Mouse (Mus musculus): ENCODE data around the gene Lzts2. TPM values are rescaled to one million over a fixed set of nuclear protein-coding genes. Genes with fewer than 3 reads are reported as not detected.
"Not testable (repeated sequence)": the region's sequence is repeated elsewhere in the genome, so short reads cannot be mapped to it uniquely, and the experiment has no call there.

Gene Lzts2
- total RNA-seq, 2 experiments from 2014 or later = 19.3 to 20.1 TPM

DNA sequence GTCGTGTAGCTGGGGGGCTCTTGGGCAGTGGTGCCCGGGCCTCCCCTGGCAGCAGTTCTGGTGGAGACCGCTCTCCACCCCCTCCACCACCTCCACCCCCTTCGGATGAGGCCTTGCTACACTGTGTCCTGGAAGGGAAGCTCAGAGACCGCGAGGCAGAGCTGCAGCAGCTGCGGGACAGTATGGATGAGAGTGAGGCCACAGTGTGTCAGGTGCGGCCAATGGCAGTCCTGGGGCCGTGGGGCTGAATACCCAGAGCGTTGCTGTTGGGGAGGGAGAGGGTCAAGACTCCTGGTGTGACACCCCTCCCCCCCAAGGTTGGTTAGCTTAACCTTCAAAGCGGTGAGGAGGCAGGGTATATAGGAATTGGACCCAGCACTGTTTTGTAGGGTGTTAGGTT lies 9.8 kb downstream of the Lzts2 start:
- no peak for DNase-seq
- intact Hi-C loops (cut with DNase I) = no loop called here

DNA sequence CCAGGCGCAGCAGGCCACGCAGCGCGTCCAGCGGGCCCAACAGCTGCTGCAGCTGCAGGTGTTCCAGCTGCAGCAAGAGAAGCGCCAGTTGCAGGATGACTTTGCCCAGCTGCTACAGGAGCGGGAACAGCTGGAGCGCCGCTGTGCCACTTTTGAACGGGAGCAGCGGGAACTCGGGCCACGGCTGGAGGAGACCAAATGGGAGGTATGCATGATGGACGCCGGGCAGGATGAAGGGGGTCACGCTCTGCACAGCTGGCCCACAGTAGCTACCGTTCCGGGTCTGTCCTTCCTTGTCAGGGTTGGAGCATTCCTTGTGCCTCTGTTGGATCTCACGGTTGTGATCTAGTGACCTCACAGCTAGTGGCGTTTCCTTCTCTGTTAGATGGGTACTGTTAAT lies 10.6 kb downstream of the Lzts2 start:
- intact Hi-C loops (cut with DNase I) = no loop called here
- DNase-seq = no peak

DNA sequence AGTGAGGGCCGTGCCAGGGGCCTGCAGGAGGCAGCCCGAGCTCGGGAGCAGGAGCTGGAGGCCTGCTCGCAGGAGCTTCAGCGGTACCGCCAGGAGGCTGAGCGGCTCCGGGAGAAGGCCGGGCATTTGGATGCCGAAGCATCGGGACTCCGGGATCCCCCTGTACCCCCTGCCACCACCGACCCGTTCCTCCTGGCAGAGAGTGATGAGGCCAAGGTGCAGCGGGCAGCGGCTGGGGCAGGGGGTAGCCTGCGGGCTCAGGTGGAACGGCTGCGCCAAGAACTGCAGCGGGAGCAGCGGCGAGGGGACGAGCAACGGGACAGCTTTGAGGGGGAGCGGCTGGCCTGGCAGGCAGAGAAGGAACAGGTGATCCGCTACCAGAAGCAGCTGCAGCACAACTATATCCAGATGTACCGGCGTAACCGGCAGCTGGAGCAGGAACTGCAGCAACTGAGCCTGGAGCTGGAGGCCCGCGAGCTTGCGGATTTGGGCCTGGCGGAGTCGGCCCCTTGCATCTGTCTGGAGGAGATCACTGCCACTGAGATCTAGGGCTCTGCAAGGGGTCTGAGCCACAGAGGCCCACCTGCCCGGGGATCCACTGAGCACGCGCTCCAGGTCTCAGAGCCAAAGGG lies 11.8 kb downstream of the Lzts2 start:
- intact Hi-C loops (cut with DNase I) = no loop called here
- DNase-seq = no peak

GRCm38 (mm10) chr19:45026958-45027670 lies 12.9 kb downstream of the Lzts2 start:
- intact Hi-C loops (cut with DNase I) = no loop called here
- DNase-seq = peak in 1 of 2 experiments; percentile 53

GRCm38 (mm10) chr19:45027848-45028247 lies 13.6 kb downstream of the Lzts2 start:
- DNase-seq = no peak
- intact Hi-C loops (cut with DNase I) = no loop called here

DNA sequence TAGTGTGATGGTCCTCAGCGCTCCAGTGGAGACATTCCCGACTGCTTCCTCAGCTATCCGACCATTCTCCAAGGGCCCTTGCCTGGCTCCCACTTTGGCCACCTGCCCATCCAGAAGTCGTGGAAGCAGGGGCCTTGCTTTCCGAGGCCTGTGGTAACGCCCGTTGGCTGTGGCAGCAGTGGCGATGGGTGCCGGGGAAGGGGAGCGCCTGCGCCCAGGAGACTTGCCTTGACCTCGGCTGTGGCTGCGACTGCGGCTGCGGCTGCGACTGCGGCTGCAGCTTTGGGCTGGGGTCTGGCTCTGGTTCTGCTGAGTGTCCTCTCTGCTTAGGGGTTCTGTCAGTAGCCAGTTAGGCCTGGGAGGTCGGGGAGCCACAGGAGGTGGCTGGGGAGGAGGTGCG lies 14.5 kb downstream of the Lzts2 start:
- intact Hi-C loops (cut with DNase I) = no loop called here

GRCm38 (mm10) chr19:45029571-45029970 lies 15.4 kb downstream of the Lzts2 start:
- intact Hi-C loops (cut with DNase I) = no loop called here
- DNase-seq = no peak

More for the DNA sequence above, 14.5 kb downstream of the Lzts2 start:
- no peak for DNase-seq

GRCm38 (mm10) chr19:45030111-45030510 lies 15.9 kb downstream of the Lzts2 start:
- peak; percentile 58 to 66 for DNase-seq
- intact Hi-C loops (cut with DNase I) = loop anchor here (2.0 kb wide), 1 partner anchor 17 kb away; no protein-coding TSS in a partner anchor

- intact Hi-C loops (cut with DNase I) = loop anchor here (2.0 kb wide), 1 partner anchor 18 kb away; no protein-coding TSS in a partner anchor
Measured at GRCm38 (mm10) chr19:45030746-45031693, 16.8 kb downstream of the Lzts2 start.

GRCm38 (mm10) chr19:45031780-45032179 lies 17.6 kb downstream of the Lzts2 start:
- DNase-seq = peak; percentile 75 to 76
- intact Hi-C loops (cut with DNase I) = loop anchor here (2.0 kb wide), 1 partner anchor 19 kb away; no protein-coding TSS in a partner anchor

More at GRCm38 (mm10) chr19:45030746-45031693, 16.8 kb downstream of the Lzts2 start:
- peak; percentile 59 to 74 for DNase-seq

DNA sequence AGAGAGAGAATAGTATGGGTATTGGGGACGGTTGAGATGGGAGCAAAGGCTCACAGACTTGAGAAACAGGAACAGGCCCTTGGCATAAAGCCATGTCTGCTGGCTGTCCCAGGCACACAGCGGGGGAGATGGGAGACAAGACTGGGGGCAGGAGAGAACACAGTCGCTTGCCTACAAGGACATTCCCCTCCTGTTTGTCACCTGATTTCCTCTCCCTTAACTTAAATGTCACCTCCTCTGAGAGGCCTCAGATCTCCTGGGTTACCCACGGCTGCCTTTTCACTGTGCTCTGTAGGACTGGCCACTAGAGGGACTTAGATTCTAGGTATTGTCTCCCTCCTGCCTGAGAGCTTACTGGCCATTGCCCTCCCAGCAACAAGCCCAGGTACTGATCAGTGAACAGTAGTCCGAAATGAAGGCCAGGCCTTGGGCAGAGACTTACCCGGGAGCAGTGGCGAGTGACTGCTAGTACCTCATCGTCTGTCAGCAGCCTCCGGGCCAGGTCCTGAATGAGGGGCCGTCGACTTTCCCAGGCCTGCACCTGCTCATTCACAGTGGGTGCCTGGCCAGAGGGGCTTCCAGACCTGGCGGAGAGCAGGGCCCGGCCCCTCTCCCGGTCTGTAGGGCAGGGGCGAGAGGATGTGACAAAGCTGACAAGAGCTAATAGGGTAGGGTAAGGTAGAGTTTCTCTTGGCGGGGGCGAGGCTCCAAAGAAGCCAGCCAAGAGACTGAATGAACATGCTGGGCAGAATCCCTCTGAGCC lies 18.5 kb downstream of the Lzts2 start:
- intact Hi-C loops (cut with DNase I) = no loop called here
- DNase-seq = peak in 1 of 2 experiments; percentile 22

DNA sequence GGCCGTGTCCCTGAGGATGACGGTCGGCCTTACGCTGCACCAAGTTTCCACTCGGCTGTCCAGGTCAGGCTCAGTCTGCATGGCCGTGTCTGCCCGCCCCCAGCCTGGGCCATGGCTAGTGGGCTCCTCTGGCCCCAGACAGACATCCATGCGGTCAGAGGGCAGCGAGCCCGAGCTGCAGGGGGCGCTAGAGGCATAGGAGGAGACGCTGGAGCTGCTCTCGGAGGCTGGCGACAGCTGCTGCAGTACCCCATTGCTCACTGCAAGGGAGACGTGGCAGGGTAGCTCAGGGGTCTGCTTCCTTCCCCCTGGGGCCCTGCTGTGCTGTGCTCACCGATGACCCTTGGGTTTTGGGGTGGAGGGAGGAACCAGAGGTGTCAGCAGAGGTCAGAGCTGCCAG lies 22.7 kb downstream of the Lzts2 start:
- intact Hi-C loops (cut with DNase I) = no loop called here
- peak; percentile 59 to 66 for DNase-seq

- intact Hi-C loops (cut with DNase I); DNase-seq: not testable (repeated sequence)
Measured at GRCm38 (mm10) chr19:45038198-45038597, 24.0 kb downstream of the Lzts2 start.

- intact Hi-C loops (cut with DNase I) = no loop called here
- DNase-seq = no peak
Measured at GRCm38 (mm10) chr19:45040214-45040613, 26.0 kb downstream of the Lzts2 start.

DNA sequence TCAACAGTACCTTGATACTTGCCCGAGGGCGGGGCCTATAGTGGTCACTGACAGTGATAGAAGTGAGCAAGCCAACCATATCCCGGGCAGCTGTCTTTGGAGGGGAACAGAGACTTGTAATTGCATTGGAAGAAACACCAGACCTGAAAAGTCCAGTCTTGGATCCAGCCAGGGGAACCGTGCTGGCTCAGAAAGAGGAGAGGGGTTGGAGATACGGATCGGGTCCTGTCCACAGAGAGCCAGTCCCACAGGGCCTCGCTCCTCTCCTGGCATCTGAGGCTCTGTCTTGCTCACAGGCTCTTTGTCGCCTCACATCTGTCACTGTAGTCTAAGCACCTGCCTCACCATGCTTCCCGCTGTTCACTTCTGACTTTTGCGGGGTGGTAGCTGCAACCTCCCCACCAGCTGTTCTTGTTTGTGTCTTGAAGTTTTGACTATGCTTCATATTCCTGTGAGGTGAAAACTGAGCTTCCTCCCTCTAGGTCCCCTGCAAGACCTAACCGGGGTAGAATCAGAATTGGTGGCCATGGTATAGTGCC lies 30.2 kb downstream of the Lzts2 start:
- intact Hi-C loops (cut with DNase I) = no loop called here

DNA sequence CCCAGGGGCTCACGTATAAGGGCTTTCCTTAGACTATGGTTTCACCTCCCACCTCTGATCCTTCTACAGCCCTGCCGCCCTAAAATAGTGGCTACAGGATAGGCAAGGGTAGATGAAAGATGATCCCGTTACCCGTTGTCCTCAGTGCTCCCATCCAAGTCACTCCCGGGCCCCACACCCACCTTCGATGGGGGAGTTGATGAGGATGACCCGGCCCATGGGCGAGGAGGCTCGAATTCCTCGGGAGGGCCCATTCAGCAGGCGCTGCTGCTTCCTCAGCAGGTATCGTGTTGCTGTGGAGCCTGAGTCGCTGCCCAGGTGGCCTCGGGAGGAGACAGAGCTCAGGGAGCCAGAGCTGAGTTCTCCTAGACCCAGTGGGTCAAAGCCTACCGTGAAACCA lies 31.0 kb downstream of the Lzts2 start:
- peak; percentile 47 to 60 for DNase-seq

More for the DNA sequence above, 30.2 kb downstream of the Lzts2 start:
- peak; percentile 7 to 29 for DNase-seq

DNA sequence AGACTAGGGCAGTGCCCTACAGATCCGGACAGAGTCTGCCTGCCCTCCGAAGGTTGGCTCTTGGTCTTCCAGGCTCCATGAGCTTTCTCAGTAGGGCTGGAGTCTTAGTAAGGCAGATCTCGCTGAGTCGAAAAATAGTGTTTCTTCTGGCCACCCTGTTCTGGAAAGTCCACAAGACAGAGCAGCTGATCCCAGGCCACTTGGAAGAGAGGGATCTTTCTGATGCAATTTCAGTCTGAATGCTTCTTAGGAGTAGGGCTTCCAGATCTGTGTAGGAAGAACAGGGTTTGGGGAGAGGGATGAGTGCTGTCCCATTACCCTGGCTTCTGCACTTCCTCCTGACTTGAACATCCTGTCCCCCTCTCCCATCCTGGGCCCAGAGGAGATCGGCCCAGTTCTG lies 31.4 kb downstream of the Lzts2 start, which contains the start of gene Pdzd7:
Pdzd7 (minus strand) TSS at position 67 of the 400 bp plus-strand sequence.
- intact Hi-C loops (cut with DNase I) = no loop called here
- DNase-seq = no peak

More for the DNA sequence above, 31.0 kb downstream of the Lzts2 start:
- intact Hi-C loops (cut with DNase I) = no loop called here

- intact Hi-C loops (cut with DNase I) = no loop called here
- DNase-seq = peak; percentile 80 to 84
Measured at GRCm38 (mm10) chr19:45046523-45047321, 32.5 kb downstream of the Lzts2 start.

Measured in gastrocnemius, postnatal 36 days (tissue).